Mouse (Mus musculus): ENCODE measurements around the gene Chst11. TPM values are rescaled to one million over a fixed set of nuclear protein-coding genes. Genes with fewer than 3 reads are reported as not detected.

The Chst11 gene
- polyA plus RNA-seq, 1 experiment = 5.2 TPM

GRCm38 (mm10) chr10:83066159-83066558, 80.9 kb downstream of the Chst11 start:
- no peak overlapping the region for H3K4me3 ChIP-seq (ENCODE audit: low read depth, low read length)
- H3K27me3 ChIP-seq (ENCODE audit: control insufficient read depth, insufficient read depth, low read length, poor library complexity, severe bottlenecking) = no peaks in the 10 kb centered on the region
- no peak for TF ChIP-seq CTCF (IDR thresholded peaks at IDR 0.05; ENCODE audit: low read depth, low read length)
- TF ChIP-seq EP300 (IDR thresholded peaks at IDR 0.05; ENCODE audit: insufficient read depth, low read depth, low read length) = no peak
- no peak for TF ChIP-seq POLR2A (IDR thresholded peaks at IDR 0.05; ENCODE audit: insufficient read depth, low read length)
- H3K9ac ChIP-seq (ENCODE audit: low read depth, poor library complexity, severe bottlenecking) = no peak overlapping the region
- H3K36me3 ChIP-seq (ENCODE audit: control insufficient read depth, insufficient read depth, low read length, poor library complexity, severe bottlenecking) = no peaks in the 10 kb centered on the region
- H3K27ac ChIP-seq (ENCODE audit: insufficient read depth, low read length) = no peak overlapping the region
- H3K9me3 ChIP-seq (replicated peaks; ENCODE audit: control insufficient read depth, insufficient read depth, low read length, poor library complexity, severe bottlenecking) = no peaks in the 10 kb centered on the region
- no peaks in the 10 kb centered on the region for H3K4me1 ChIP-seq (ENCODE audit: control insufficient read depth, insufficient read depth, low read length)

GRCm38 (mm10) chr10:83067305-83067704, 82.0 kb downstream of the Chst11 start:
- H3K27ac ChIP-seq (ENCODE audit: insufficient read depth, low read length) = no peak overlapping the region
- no peak overlapping the region for H3K4me3 ChIP-seq (ENCODE audit: low read depth, low read length)
- H3K9me3 ChIP-seq (replicated peaks; ENCODE audit: control insufficient read depth, insufficient read depth, low read length, poor library complexity, severe bottlenecking) = no peaks in the 10 kb centered on the region
- TF ChIP-seq CTCF (IDR thresholded peaks at IDR 0.05; ENCODE audit: low read depth, low read length) (no peak), EP300 (IDR thresholded peaks at IDR 0.05; ENCODE audit: insufficient read depth, low read depth, low read length) (no peak), POLR2A (IDR thresholded peaks at IDR 0.05; ENCODE audit: insufficient read depth, low read length) (no peak)
- H3K4me1 ChIP-seq (ENCODE audit: control insufficient read depth, insufficient read depth, low read length) = no peaks in the 10 kb centered on the region
- no peaks in the 10 kb centered on the region for H3K36me3 ChIP-seq (ENCODE audit: control insufficient read depth, insufficient read depth, low read length, poor library complexity, severe bottlenecking)
- H3K27me3 ChIP-seq (ENCODE audit: control insufficient read depth, insufficient read depth, low read length, poor library complexity, severe bottlenecking) = no peaks in the 10 kb centered on the region
- H3K9ac ChIP-seq (ENCODE audit: low read depth, poor library complexity, severe bottlenecking) = no peak overlapping the region

- Histone ChIP-seq H3K9me3 (replicated peaks; ENCODE audit: control insufficient read depth, insufficient read depth, low read length, poor library complexity, severe bottlenecking) (no peaks in the 10 kb centered on the region), H3K9ac (ENCODE audit: low read depth, poor library complexity, severe bottlenecking) (no peak overlapping the region), H3K27ac (ENCODE audit: insufficient read depth, low read length) (no peak overlapping the region), H3K4me1 (ENCODE audit: control insufficient read depth, insufficient read depth, low read length) (no peaks in the 10 kb centered on the region), H3K4me3 (ENCODE audit: low read depth, low read length) (no peak overlapping the region), H3K36me3 (ENCODE audit: control insufficient read depth, insufficient read depth, low read length, poor library complexity, severe bottlenecking) (no peaks in the 10 kb centered on the region), H3K27me3 (ENCODE audit: control insufficient read depth, insufficient read depth, low read length, poor library complexity, severe bottlenecking) (no peaks in the 10 kb centered on the region)
- TF ChIP-seq EP300 (IDR thresholded peaks at IDR 0.05; ENCODE audit: insufficient read depth, low read depth, low read length) (no peak), CTCF (IDR thresholded peaks at IDR 0.05; ENCODE audit: low read depth, low read length) (no peak), POLR2A (IDR thresholded peaks at IDR 0.05; ENCODE audit: insufficient read depth, low read length) (no peak)
Measured at GRCm38 (mm10) chr10:83068466-83068865, 83.2 kb downstream of the Chst11 start.

GRCm38 (mm10) chr10:83069791-83070190, 84.5 kb downstream of the Chst11 start:
- no peaks in the 10 kb centered on the region for H3K9me3 ChIP-seq (replicated peaks; ENCODE audit: control insufficient read depth, insufficient read depth, low read length, poor library complexity, severe bottlenecking)
- no peaks in the 10 kb centered on the region for H3K4me1 ChIP-seq (ENCODE audit: control insufficient read depth, insufficient read depth, low read length)
- H3K27me3 ChIP-seq (ENCODE audit: control insufficient read depth, insufficient read depth, low read length, poor library complexity, severe bottlenecking) = no peaks in the 10 kb centered on the region
- no peak overlapping the region for H3K9ac ChIP-seq (ENCODE audit: low read depth, poor library complexity, severe bottlenecking)
- TF ChIP-seq EP300 (IDR thresholded peaks at IDR 0.05; ENCODE audit: insufficient read depth, low read depth, low read length) = 0 out of 2 replicates have a peak, but pooled peaks have one; percentile 51
- TF ChIP-seq POLR2A (IDR thresholded peaks at IDR 0.05; ENCODE audit: insufficient read depth, low read length) = no peak
- TF ChIP-seq CTCF (IDR thresholded peaks at IDR 0.05; ENCODE audit: low read depth, low read length) = no peak
- no peak overlapping the region for H3K27ac ChIP-seq (ENCODE audit: insufficient read depth, low read length)
- no peak overlapping the region for H3K4me3 ChIP-seq (ENCODE audit: low read depth, low read length)
- H3K36me3 ChIP-seq (ENCODE audit: control insufficient read depth, insufficient read depth, low read length, poor library complexity, severe bottlenecking) = no peaks in the 10 kb centered on the region

GRCm38 (mm10) chr10:83071785-83072580, 86.7 kb downstream of the Chst11 start:
- Histone ChIP-seq H3K27me3 (ENCODE audit: control insufficient read depth, insufficient read depth, low read length, poor library complexity, severe bottlenecking) (no peaks in the 10 kb centered on the region), H3K4me3 (ENCODE audit: low read depth, low read length) (no peak overlapping the region), H3K9ac (ENCODE audit: low read depth, poor library complexity, severe bottlenecking) (no peak overlapping the region), H3K27ac (ENCODE audit: insufficient read depth, low read length) (no peak overlapping the region), H3K4me1 (ENCODE audit: control insufficient read depth, insufficient read depth, low read length) (no peaks in the 10 kb centered on the region), H3K36me3 (ENCODE audit: control insufficient read depth, insufficient read depth, low read length, poor library complexity, severe bottlenecking) (no peaks in the 10 kb centered on the region), H3K9me3 (replicated peaks; ENCODE audit: control insufficient read depth, insufficient read depth, low read length, poor library complexity, severe bottlenecking) (no peaks in the 10 kb centered on the region)
- TF ChIP-seq CTCF (IDR thresholded peaks at IDR 0.05; ENCODE audit: low read depth, low read length) (no peak), POLR2A (IDR thresholded peaks at IDR 0.05; ENCODE audit: insufficient read depth, low read length) (no peak), EP300 (IDR thresholded peaks at IDR 0.05; ENCODE audit: insufficient read depth, low read depth, low read length) (0 out of 2 replicates have a peak, but pooled peaks have one; percentile 12)

- Histone ChIP-seq H3K4me1 (ENCODE audit: control insufficient read depth, insufficient read depth, low read length) (no peaks in the 10 kb centered on the region), H3K4me3 (ENCODE audit: low read depth, low read length) (no peak overlapping the region), H3K36me3 (ENCODE audit: control insufficient read depth, insufficient read depth, low read length, poor library complexity, severe bottlenecking) (no peaks in the 10 kb centered on the region), H3K9me3 (replicated peaks; ENCODE audit: control insufficient read depth, insufficient read depth, low read length, poor library complexity, severe bottlenecking) (no peaks in the 10 kb centered on the region), H3K27ac (ENCODE audit: insufficient read depth, low read length) (no peak overlapping the region), H3K9ac (ENCODE audit: low read depth, poor library complexity, severe bottlenecking) (no peak overlapping the region), H3K27me3 (ENCODE audit: control insufficient read depth, insufficient read depth, low read length, poor library complexity, severe bottlenecking) (no peaks in the 10 kb centered on the region)
- TF ChIP-seq POLR2A (IDR thresholded peaks at IDR 0.05; ENCODE audit: insufficient read depth, low read length) (no peak), EP300 (IDR thresholded peaks at IDR 0.05; ENCODE audit: insufficient read depth, low read depth, low read length) (no peak), CTCF (IDR thresholded peaks at IDR 0.05; ENCODE audit: low read depth, low read length) (no peak)
Measured at GRCm38 (mm10) chr10:83073119-83073518, 87.8 kb downstream of the Chst11 start.

Data from ES-Bruce4 (cell line).